Mouse (Mus musculus) bone marrow, adult 2 months (tissue): Measurements from ENCODE around the gene Krt80. TPM values are rescaled to one million over a fixed set of nuclear protein-coding genes. Genes with fewer than 3 reads are reported as not detected.

Experiments
- H3K27ac ChIP-seq: fragments of 200-500 bp; 2 replicates; pipeline ENCODE4 v1.5.1; 2012; ENCODE audit warnings: low read depth, mild to moderate bottlenecking, control low read depth, inconsistent platforms, low read length; ENCODE audit not compliant: control insufficient read depth, poor library complexity, insufficient read depth
- H3K4me1 ChIP-seq: fragments of 200-500 bp; 2 replicates; pipeline ENCODE4 v1.6.1; 2011; ENCODE audit warnings: low read length; ENCODE audit not compliant: control insufficient read depth, insufficient read depth
- H3K4me3 ChIP-seq: fragments of 200-500 bp; replicated peaks from 2 replicates; pipeline ENCODE3; 2011; ENCODE audit warnings: mild to moderate bottlenecking, low read depth, low read length, control low read depth; ENCODE audit not compliant: control insufficient read depth
- CTCF ChIP-seq: fragments of 200-500 bp; IDR thresholded peaks from 2 replicates; pipeline ENCODE4 v1.5.1; 2011; ENCODE audit warnings: low read length, control low read depth; ENCODE audit not compliant: control insufficient read depth, insufficient read depth
- POLR2A ChIP-seq: fragments of 200-500 bp; IDR thresholded peaks from 2 replicates; pipeline ENCODE4 v1.6.1; 2011; ENCODE audit warnings: low read depth, mild to moderate bottlenecking, control low read depth, low read length, borderline replicate concordance; ENCODE audit not compliant: control insufficient read depth
- WGBS: fragments of 180-500 bp; shearing (Covaris S2); methylation state at CpG from one replicate; pipeline ENCODE4 v1.1.7; 2018; 5-methylcytosine and 5-hydroxymethylcytosine counted together
- polyA plus RNA-seq: library from polyadenylated mRNA; stranded (reverse); fragments of >200 nt; gene quantifications from 2 replicates; pipeline ENCODE4 v1.2.4, GENCODE M21; 2011; ENCODE audit warnings: low replicate concordance; ENCODE audit not compliant: missing spikeins, insufficient read depth, insufficient read length

The Krt80 gene
- polyA plus RNA-seq, 1 experiment: 3.5 TPM

DNA sequence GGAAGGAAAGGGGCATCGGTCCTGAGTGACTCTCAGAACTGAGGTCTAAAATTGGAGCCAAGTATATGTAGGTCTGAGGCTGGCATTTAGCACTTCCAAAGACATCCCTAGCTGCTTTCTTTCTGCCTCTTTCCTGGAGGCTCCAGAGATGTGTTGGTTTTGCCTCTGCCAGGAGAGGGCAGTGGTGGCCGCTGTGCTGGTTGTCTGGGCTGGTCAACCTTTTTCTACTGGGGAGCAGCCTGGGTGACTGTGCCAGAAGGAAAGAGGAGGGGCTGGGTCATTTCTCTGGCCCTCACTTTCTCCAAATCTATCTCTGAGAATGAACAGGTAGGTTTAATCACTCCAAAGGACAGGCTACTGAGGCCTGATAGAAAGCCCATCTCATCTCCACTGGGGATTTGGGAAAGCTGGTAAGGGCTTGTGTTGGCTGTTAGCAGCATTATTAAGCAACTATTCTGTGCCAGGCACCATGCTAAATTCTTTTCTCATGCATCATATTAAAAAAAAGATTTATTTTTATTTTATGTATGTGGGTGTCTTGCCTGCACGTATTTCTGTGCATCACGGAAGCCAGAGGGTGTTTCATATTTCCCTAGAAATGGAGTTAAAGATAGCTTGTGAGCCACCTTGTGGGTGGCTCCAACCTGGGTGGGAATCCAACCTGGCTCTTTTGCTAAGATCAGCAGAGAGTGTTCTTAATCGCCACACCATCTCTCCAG is 28.0 kb downstream of the Krt80 start:
- no peak overlapping the region for H3K4me3 ChIP-seq
- H3K4me1 ChIP-seq: no peaks in the 10 kb centered on the region; the same call in 1 of the 2 replicates
- WGBS: 51% methylated on average over 5 of the region's 5 CpGs
- no peak overlapping the region for H3K27ac ChIP-seq
- TF ChIP-seq CTCF (peak; percentile 84), POLR2A (no peak)

DNA sequence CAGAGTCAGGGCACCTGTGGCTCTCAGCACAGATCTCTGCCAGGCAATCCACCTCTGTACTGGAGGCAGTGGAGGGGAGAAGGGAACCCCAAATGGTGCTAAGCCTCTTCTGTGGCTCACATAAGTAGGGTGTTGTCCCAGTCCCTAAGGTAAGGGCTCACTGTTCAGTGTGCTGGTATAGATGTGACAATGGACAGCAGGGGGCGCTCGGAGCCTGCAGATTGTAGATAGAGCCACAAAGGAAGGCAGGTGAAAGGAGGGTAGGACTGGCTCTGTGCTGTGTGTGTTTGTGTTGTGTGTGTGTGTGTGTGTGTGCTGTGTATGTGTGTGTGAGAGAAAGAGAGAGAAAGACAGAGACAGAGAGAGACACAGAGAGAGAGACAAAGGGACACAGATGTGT is 30.4 kb downstream of the Krt80 start:
- H3K27ac ChIP-seq: no peak overlapping the region
- H3K4me1 ChIP-seq: peaks cover 6% of the 10 kb centered on the region
- H3K4me3 ChIP-seq: no peak overlapping the region
- 0% methylated on average over 2 of the region's 2 CpGs for WGBS
- no peak for TF ChIP-seq POLR2A
- peak; percentile 92 for TF ChIP-seq CTCF

DNA sequence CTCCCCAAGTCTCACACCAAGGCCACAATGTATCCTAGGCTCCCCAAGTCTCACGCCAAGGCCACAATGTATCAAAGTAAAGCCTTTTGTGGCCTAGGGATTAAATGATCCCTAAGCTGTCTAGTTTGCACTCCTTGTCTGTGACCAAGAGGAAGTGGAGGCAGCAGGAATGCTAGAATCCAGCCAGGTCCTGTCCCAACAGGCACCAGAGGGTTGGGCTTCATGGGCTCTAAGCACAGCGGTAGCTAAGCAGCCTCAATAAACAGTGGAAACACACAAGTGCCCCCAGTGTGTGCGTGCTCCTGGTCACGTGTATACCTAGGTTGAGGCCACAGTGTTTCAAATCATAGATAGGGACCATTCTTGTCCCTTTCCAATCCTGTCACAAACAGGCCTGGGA is 31.6 kb downstream of the Krt80 start:
- TF ChIP-seq POLR2A (no peak), CTCF (no peak)
- Histone ChIP-seq H3K27ac (no peak overlapping the region), H3K4me1 (peaks cover 10% of the 10 kb centered on the region), H3K4me3 (no peak overlapping the region)
- 83% methylated on average over 4 of the region's 4 CpGs for WGBS

DNA sequence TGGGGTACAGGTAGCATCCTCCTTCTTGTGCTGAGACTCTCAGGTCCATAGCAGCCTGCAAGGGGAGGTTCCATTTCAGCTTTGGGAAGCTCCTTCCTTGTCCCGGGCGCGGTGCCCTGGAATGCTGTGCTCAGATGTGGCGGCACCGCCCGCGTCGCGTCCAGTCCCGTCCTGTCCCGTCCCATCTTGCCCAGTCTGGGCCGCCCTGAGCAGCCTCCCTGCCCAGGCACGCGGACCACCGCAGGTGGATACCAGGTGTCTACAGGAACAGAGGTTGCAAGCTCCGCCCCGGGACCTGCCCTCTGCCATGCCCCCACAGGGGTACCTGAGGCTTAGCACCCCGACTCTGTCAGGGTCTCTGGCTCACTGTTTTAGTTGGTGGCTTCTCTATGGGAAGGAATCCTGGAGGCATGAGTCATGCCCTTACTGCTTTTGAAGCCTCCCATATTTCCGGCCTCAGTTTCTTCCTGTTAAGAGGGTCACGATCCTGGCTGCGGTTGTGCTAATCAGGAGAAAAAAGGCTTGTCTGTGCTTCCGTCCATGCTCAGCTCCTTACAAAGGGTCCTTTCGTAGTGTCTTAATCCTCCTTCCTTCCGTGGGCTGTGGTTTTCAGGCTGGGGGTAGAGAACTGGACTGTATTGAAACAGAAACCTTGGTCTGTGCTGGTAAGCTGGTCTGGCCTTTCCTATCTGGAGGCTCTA is 33.3 kb downstream of the Krt80 start:
- WGBS: 11% methylated on average over 24 of the region's 24 CpGs
- Histone ChIP-seq H3K4me1 (peaks cover 10% of the 10 kb centered on the region), H3K27ac (0 out of 2 replicates have a peak overlapping the region, but pooled peaks have one; percentile 35), H3K4me3 (no peak overlapping the region)
- TF ChIP-seq POLR2A: no peak
- TF ChIP-seq CTCF: no peak

DNA sequence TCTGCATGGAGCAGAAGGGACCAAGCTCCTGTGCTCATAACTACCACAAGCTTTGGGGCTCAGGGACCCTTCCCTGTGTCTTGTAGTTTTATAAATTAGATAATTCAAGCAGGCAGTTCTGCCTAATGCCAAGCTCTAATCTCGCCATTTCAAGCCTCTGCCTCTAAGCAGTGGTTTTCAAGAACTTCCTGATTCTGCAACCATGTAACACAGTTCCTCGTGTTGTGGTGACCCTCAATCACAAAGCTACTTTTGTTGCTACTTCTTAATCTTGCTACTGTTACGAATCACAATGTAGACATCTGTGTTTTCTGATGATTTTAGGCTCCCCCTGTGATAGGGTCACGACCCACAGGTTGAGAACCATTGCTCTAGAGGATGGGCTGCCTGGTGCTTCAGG is 36.3 kb downstream of the Krt80 start:
- H3K4me3 ChIP-seq: no peak overlapping the region
- H3K4me1 ChIP-seq: peaks cover 10% of the 10 kb centered on the region
- no peak overlapping the region; the same call in 1 of the 2 replicates for H3K27ac ChIP-seq
- TF ChIP-seq POLR2A: no peak
- no peak for TF ChIP-seq CTCF
- WGBS: 5% methylated on average over 4 of the region's 4 CpGs

DNA sequence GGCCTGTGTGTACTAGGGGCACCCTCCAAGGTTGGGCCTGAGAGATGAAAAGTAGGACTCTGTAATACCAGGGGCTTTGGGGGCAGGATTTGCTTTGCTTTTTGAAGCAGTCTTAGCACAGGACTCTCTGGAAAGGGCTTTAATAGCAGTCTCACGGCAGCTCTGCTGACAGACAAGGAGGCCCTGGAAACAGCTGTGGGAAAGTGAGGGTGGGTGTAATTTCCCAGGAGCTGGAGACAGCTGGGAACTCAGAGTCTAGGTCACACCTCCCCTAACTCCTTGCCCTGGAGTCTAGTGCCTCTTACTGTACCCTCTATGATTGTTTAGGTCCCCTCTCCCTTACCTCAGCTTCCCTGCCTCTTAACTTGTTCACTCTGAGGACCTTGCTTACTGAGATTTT is 36.8 kb downstream of the Krt80 start:
- TF ChIP-seq CTCF (no peak), POLR2A (no peak)
- H3K4me3 ChIP-seq: no peak overlapping the region
- WGBS: 25% methylated on average over 1 of the region's 1 CpGs
- no peak overlapping the region for H3K27ac ChIP-seq
- peaks cover 10% of the 10 kb centered on the region for H3K4me1 ChIP-seq

DNA sequence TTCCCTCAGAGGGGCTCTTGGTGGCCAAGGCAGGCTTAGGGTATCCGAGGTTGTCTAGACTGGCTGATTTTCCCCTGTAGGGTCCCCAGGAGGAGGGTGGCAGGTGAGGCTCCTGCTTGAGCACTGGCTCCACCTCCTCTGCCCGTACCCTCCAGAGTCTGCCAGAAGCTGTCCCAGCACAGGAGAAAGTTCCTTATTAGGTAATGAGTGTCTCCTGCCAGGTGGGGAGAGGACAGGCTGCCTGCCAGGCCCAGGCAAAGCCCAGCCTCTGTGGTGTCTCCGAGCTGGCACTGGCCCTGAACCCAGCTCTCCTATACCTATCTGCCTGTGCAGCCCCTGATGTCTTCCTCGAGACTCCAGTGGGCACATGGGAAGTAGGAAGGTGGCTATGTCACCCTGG is 37.6 kb downstream of the Krt80 start:
- Histone ChIP-seq H3K4me1 (peaks cover 10% of the 10 kb centered on the region), H3K27ac (no peak overlapping the region), H3K4me3 (no peak overlapping the region)
- TF ChIP-seq POLR2A (no peak), CTCF (no peak)
- WGBS: 65% methylated on average over 4 of the region's 4 CpGs

DNA sequence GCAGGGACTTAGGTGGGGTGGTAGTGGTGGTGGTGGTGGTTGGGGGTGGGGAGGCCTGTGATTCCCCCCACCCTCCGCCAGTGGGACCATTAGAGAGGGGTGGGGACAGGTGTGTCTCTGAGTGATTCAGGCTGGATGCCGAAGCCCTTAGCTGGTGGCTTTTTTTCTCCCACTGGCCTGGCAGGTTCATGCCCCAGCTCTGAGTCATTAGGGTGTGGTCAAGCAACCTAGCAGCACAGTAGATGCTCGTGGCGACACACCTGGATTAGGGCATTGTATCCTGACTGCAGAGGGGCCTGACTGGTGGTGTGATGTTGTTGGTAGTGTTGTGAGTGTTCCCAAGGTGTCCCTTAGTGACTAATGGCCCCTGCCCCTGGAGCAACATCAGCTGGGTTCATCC is 38.9 kb downstream of the Krt80 start:
- H3K4me1 ChIP-seq: peaks cover 5% of the 10 kb centered on the region

DNA sequence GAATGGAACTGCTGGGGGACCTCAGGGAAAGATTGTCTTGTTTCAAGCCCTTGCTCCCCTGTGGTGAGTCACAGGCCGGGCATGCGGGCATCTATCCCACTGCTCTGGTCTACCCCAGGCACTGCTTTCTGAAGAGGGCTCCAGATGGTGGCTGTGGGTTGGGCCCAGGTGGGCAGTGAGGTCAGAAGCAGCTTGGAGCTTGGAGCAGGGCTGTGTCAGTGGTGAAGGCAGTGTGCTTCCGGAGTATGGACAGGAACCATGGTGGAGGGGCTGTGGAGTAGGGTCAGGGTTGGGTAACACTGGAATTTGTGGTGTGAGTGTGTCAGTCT is 40.4 kb downstream of the Krt80 start:
- 70% methylated on average over 3 of the region's 3 CpGs for WGBS
- no peak overlapping the region for H3K27ac ChIP-seq
- H3K4me3 ChIP-seq: no peak overlapping the region
- TF ChIP-seq CTCF (no peak), POLR2A (no peak)
- peaks cover 3% of the 10 kb centered on the region for H3K4me1 ChIP-seq

More for the DNA sequence above, 38.9 kb downstream of the Krt80 start:
- Histone ChIP-seq H3K27ac (no peak overlapping the region), H3K4me3 (no peak overlapping the region)
- TF ChIP-seq POLR2A (no peak), CTCF (no peak)
- WGBS: 70% methylated on average over 4 of the region's 4 CpGs
